Mouse (Mus musculus): ENCODE results near the gene Shmt1. TPM values are rescaled to one million over a fixed set of nuclear protein-coding genes. Genes with fewer than 3 reads are reported as not detected.

The Shmt1 gene
- total RNA-seq, 2 experiments from 2014 or later = 8.8 to 9.1 TPM

GRCm38 (mm10) chr11:60800892-60801291, 10.6 kb downstream of the Shmt1 start:
- intact Hi-C loops (cut with DNase I) = no loop called here
- no peak for DNase-seq

- intact Hi-C loops (cut with DNase I) = no loop called here
- no peak for DNase-seq
Observed at GRCm38 (mm10) chr11:60799977-60800376, 11.5 kb downstream of the Shmt1 start.

GRCm38 (mm10) chr11:60796342-60796741, 15.2 kb downstream of the Shmt1 start:
- DNase-seq = no peak
- intact Hi-C loops (cut with DNase I) = no loop called here

GRCm38 (mm10) chr11:60790472-60790871, 21.0 kb downstream of the Shmt1 start:
- DNase-seq = no peak

GRCm38 (mm10) chr11:60787595-60787994, 23.9 kb downstream of the Shmt1 start:
- peak; percentile 26 to 57 for DNase-seq
- intact Hi-C loops (cut with DNase I) = no loop called here

More at GRCm38 (mm10) chr11:60790472-60790871, 21.0 kb downstream of the Shmt1 start:
- intact Hi-C loops (cut with DNase I) = no loop called here

GRCm38 (mm10) chr11:60784179-60784922, 27.2 kb downstream of the Shmt1 start:
- intact Hi-C loops (cut with DNase I) = no loop called here
- no peak for DNase-seq

GRCm38 (mm10) chr11:60779673-60780189, 31.8 kb downstream of the Shmt1 start:
- intact Hi-C loops (cut with DNase I) = loop anchor here (2.0 kb wide), 1 partner anchor 29 kb away; no protein-coding TSS in a partner anchor
- DNase-seq = no peak

GRCm38 (mm10) chr11:60777801-60778370, 33.6 kb downstream of the Shmt1 start:
- intact Hi-C loops (cut with DNase I) = loop anchor here (2.0 kb wide), 4 partner anchors 49 to 101 kb away; partner anchors contain the start of genes Dhrs7b, Mief2 and Tmem11
- DNase-seq = no peak

- intact Hi-C loops (cut with DNase I) = loop anchor here (2.0 kb wide), 4 partner anchors 48 to 102 kb away; partner anchors contain the start of genes Dhrs7b, Mief2 and Tmem11
- DNase-seq = peak; percentile 82 to 91
Observed at GRCm38 (mm10) chr11:60776829-60777740, 34.4 kb downstream of the Shmt1 start, which contains the start of the genes Top3a and Smcr8. Top3a (minus strand) TSS chr11:60777365. Smcr8 (plus strand) TSS chr11:60777524.

- DNase-seq = no peak
- intact Hi-C loops (cut with DNase I) = loop anchor here (2.0 kb wide), 4 partner anchors 47 to 103 kb away; partner anchors contain the start of genes Dhrs7b, Mief2 and Tmem11
Observed at GRCm38 (mm10) chr11:60776107-60776828, 35.2 kb downstream of the Shmt1 start.

GRCm38 (mm10) chr11:60775578-60775977, 35.9 kb downstream of the Shmt1 start:
- intact Hi-C loops (cut with DNase I) = no loop called here

GRCm38 (mm10) chr11:60774841-60775240, 36.7 kb downstream of the Shmt1 start:
- intact Hi-C loops (cut with DNase I) = no loop called here
- DNase-seq = no peak

More at GRCm38 (mm10) chr11:60775578-60775977, 35.9 kb downstream of the Shmt1 start:
- DNase-seq = no peak

GRCm38 (mm10) chr11:60774158-60774689, 37.3 kb downstream of the Shmt1 start:
- DNase-seq = no peak
- intact Hi-C loops (cut with DNase I) = no loop called here

GRCm38 (mm10) chr11:60772161-60772560, 39.4 kb downstream of the Shmt1 start:
- no peak for DNase-seq
- intact Hi-C loops (cut with DNase I) = no loop called here

- no peak for DNase-seq
Observed at GRCm38 (mm10) chr11:60770776-60771175, 40.7 kb downstream of the Shmt1 start.

GRCm38 (mm10) chr11:60769322-60769721, 42.2 kb downstream of the Shmt1 start:
- no peak for DNase-seq
- intact Hi-C loops (cut with DNase I) = no loop called here

More at GRCm38 (mm10) chr11:60770776-60771175, 40.7 kb downstream of the Shmt1 start:
- intact Hi-C loops (cut with DNase I) = no loop called here

- intact Hi-C loops (cut with DNase I) = no loop called here
Observed at GRCm38 (mm10) chr11:60766969-60767368, 44.5 kb downstream of the Shmt1 start.

GRCm38 (mm10) chr11:60761681-60762080, 49.8 kb downstream of the Shmt1 start:
- intact Hi-C loops (cut with DNase I) = no loop called here
- DNase-seq = no peak

More at GRCm38 (mm10) chr11:60766969-60767368, 44.5 kb downstream of the Shmt1 start:
- DNase-seq = no peak

GRCm38 (mm10) chr11:60755570-60755969, 55.9 kb downstream of the Shmt1 start:
- intact Hi-C loops (cut with DNase I) = no loop called here

More at GRCm38 (mm10) chr11:60755570-60755969, 55.9 kb downstream of the Shmt1 start:
- no peak for DNase-seq

Data from heart, postnatal 36 days (tissue).